In genomic region chr11:78324000-78324785, GRCm38 (mm10) we compare ENCODE assay signal across 13 mouse cellular contexts. TPM values are rescaled to one million over a fixed set of nuclear protein-coding genes. Genes with fewer than 3 reads are reported as not detected.
DNase-seq lines count a peak whose midpoint lies in the region; ATAC-seq lines count a peak whose summit lies in the region.
"Had no signal": no experiment of that assay in that cellular context is flagged by ENCODE, and none has a peak within 500 bp of the region (broad histone marks: within the 10 kb centered on the region; RNA-seq: fewer than 3 reads in every experiment).

No protein-coding gene starts in this region.

- H3K9me3 ChIP-seq in hindbrain, embryonic 13.5 days, result no peaks in the 10 kb centered on the region
- H3K9me3 ChIP-seq in hindbrain, embryonic 10.5 days, result no peaks in the 10 kb centered on the region
- no peaks in the 10 kb centered on the region for H3K9me3 ChIP-seq in midbrain, embryonic 16.5 days (replicated peaks; ENCODE audit: control insufficient read depth, low read length, poor library complexity, severe bottlenecking)
- H3K9me3 ChIP-seq in midbrain, embryonic 10.5 days (replicated peaks), result no peaks in the 10 kb centered on the region
- no peaks in the 10 kb centered on the region for H3K9me3 ChIP-seq in neural tube, embryonic 14.5 days (ENCODE audit: control insufficient read depth, low read length)
- H3K9me3 ChIP-seq: heart, embryonic 10.5 days; limb, embryonic 15.5 days had no signal

- peak overlapping the region; percentile 20 for H3K4me3 ChIP-seq in hindbrain, embryonic 13.5 days
- no peak overlapping the region for H3K4me3 ChIP-seq in hindbrain, embryonic 10.5 days
- H3K4me3 ChIP-seq in midbrain, embryonic 16.5 days (ENCODE audit: low read depth, low read length), result no peak overlapping the region
- H3K4me3 ChIP-seq in midbrain, embryonic 10.5 days, result no peak overlapping the region
- peak overlapping the region; percentile 4; the same call in 1 of the 2 replicates for H3K4me3 ChIP-seq in neural tube, embryonic 14.5 days (ENCODE audit: low read depth, low read length)

- no peaks in the 10 kb centered on the region for H3K27me3 ChIP-seq in hindbrain, embryonic 13.5 days
- H3K27me3 ChIP-seq in hindbrain, embryonic 10.5 days (ENCODE audit: insufficient read depth, poor library complexity, severe bottlenecking), result no peaks in the 10 kb centered on the region
- no peaks in the 10 kb centered on the region for H3K27me3 ChIP-seq in midbrain, embryonic 16.5 days (ENCODE audit: control insufficient read depth, insufficient read depth, low read depth, low read length)
- H3K27me3 ChIP-seq in midbrain, embryonic 10.5 days (ENCODE audit: low read depth, poor library complexity, severe bottlenecking), result no peaks in the 10 kb centered on the region
- H3K27me3 ChIP-seq in neural tube, embryonic 14.5 days (ENCODE audit: control insufficient read depth, insufficient read depth, low read length), result no peaks in the 10 kb centered on the region
- H3K27me3 ChIP-seq: CH12.LX; limb, embryonic 15.5 days had no signal

- WGBS in hindbrain, embryonic 13.5 days, result 74% methylated on average over 15 of the region's 15 CpGs
- WGBS in hindbrain, embryonic 10.5 days, result 88% methylated on average over 15 of the region's 15 CpGs
- 85% methylated on average over 15 of the region's 15 CpGs for WGBS in midbrain, embryonic 16.5 days
- 89% methylated on average over 15 of the region's 15 CpGs for WGBS in midbrain, embryonic 10.5 days
- 71% methylated on average over 15 of the region's 15 CpGs for WGBS in neural tube, embryonic 14.5 days

- H3K36me3 ChIP-seq in hindbrain, embryonic 13.5 days, result 0 out of 2 replicates have a peak, but pooled peaks cover 3% of the 10 kb centered on the region
- peaks cover 66% of the 10 kb centered on the region for H3K36me3 ChIP-seq in hindbrain, embryonic 10.5 days
- H3K36me3 ChIP-seq in midbrain, embryonic 16.5 days (ENCODE audit: control insufficient read depth, insufficient read depth, low read length), result no peaks in the 10 kb centered on the region
- H3K36me3 ChIP-seq in midbrain, embryonic 10.5 days, result peaks cover 65% of the 10 kb centered on the region
- H3K36me3 ChIP-seq in neural tube, embryonic 14.5 days (ENCODE audit: control insufficient read depth, insufficient read depth, low read length), result no peaks in the 10 kb centered on the region

- H3K27ac ChIP-seq in hindbrain, embryonic 13.5 days, result peak overlapping the region; percentile 73
- H3K27ac ChIP-seq in hindbrain, embryonic 10.5 days, result no peak overlapping the region
- H3K27ac ChIP-seq in midbrain, embryonic 16.5 days (ENCODE audit: low read length), result peak overlapping the region; percentile 77; the same call in 1 of the 2 replicates
- H3K27ac ChIP-seq in midbrain, embryonic 10.5 days (replicated peaks), result no peak overlapping the region
- H3K27ac ChIP-seq in neural tube, embryonic 14.5 days (ENCODE audit: low read depth, low read length), result 0 out of 2 replicates have a peak overlapping the region, but pooled peaks have one; percentile 22

- peak overlapping the region; percentile 41 for H3K4me2 ChIP-seq in hindbrain, embryonic 13.5 days
- H3K4me2 ChIP-seq in midbrain, embryonic 16.5 days (ENCODE audit: low read length), result peak overlapping the region; percentile 22
- H3K4me2 ChIP-seq in neural tube, embryonic 14.5 days (ENCODE audit: low read depth, low read length), result peak overlapping the region; percentile 35; the same call in 1 of the 2 replicates

- no peak overlapping the region for H3K9ac ChIP-seq in hindbrain, embryonic 13.5 days
- 0 out of 2 replicates have a peak overlapping the region, but pooled peaks have one; percentile 28 for H3K9ac ChIP-seq in midbrain, embryonic 16.5 days (ENCODE audit: low read depth, low read length)
- no peak overlapping the region; the same call in 1 of the 2 replicates for H3K9ac ChIP-seq in neural tube, embryonic 14.5 days (replicated peaks; ENCODE audit: low read depth, low read length)
- H3K9ac ChIP-seq: limb, embryonic 15.5 days had no signal

- DNase-seq in hindbrain, embryonic 10.5 days (ENCODE audit: low spot score), result no peak
- no peak for DNase-seq in midbrain, embryonic 10.5 days (ENCODE audit: low spot score)
- DNase-seq in cerebellum, postnatal 10 days, result peak; percentile 90 to 91
- no peak for DNase-seq in embryo, embryonic 11 days
- no peak for DNase-seq in kidney, adult 9 months
- DNase-seq: lung, postnatal 14 days; thymus, adult 2 months had no signal

- peaks cover 28% of the 10 kb centered on the region for H3K4me1 ChIP-seq in hindbrain, embryonic 13.5 days (replicated peaks)
- peaks cover 28% of the 10 kb centered on the region for H3K4me1 ChIP-seq in hindbrain, embryonic 10.5 days (replicated peaks)
- peaks cover 12% of the 10 kb centered on the region for H3K4me1 ChIP-seq in midbrain, embryonic 16.5 days (ENCODE audit: control insufficient read depth, insufficient read depth, low read length)
- peaks cover 20% of the 10 kb centered on the region for H3K4me1 ChIP-seq in midbrain, embryonic 10.5 days
- peaks cover 13% of the 10 kb centered on the region for H3K4me1 ChIP-seq in neural tube, embryonic 14.5 days (ENCODE audit: control insufficient read depth, insufficient read depth, low read length)

- no peak for ATAC-seq in hindbrain, embryonic 13.5 days (ENCODE audit: low FRiP score)
- no peak for ATAC-seq in midbrain, embryonic 16.5 days
- ATAC-seq in neural tube, embryonic 14.5 days (ENCODE audit: low read depth), result 0 out of 2 replicates have a peak, but pooled peaks have one; percentile 47

RNA-seq across cellular contexts. Expression of gene Aldoc, which starts 1.4 kb away (rescaled TPM):
- 144 and 175 TPM in 2 replicates for polyA plus RNA-seq in hindbrain, embryonic 13.5 days (2015; fragmentation: Nextera tagmentation; extraction: Ambion mirVana)
- 2.5 and 3.1 TPM in 2 replicates for polyA plus RNA-seq in hindbrain, embryonic 10.5 days (2016; fragmentation: Nextera tagmentation; extraction: Ambion mirVana)
- 87.2 and 154 TPM in 2 replicates for polyA plus RNA-seq in midbrain, embryonic 16.5 days (2015; fragmentation: Nextera tagmentation; extraction: Ambion mirVana)
- polyA plus RNA-seq in midbrain, embryonic 10.5 days (2016; fragmentation: Nextera tagmentation; extraction: Ambion mirVana), result 1.5 and 1.6 TPM in 2 replicates
- polyA plus RNA-seq in neural tube, embryonic 14.5 days (2014; fragmentation: Nextera tagmentation; extraction: Ambion mirVana), result 245 and 350 TPM in 2 replicates

RNA-seq across cellular contexts. Expression of gene Pigs, which starts 4.0 kb away (rescaled TPM):
- 75.0 and 78.2 TPM in 2 replicates for polyA plus RNA-seq in hindbrain, embryonic 13.5 days (2015; fragmentation: Nextera tagmentation; extraction: Ambion mirVana)
- 74.6 and 82.9 TPM in 2 replicates for polyA plus RNA-seq in hindbrain, embryonic 10.5 days (2016; fragmentation: Nextera tagmentation; extraction: Ambion mirVana)
- polyA plus RNA-seq in midbrain, embryonic 16.5 days (2015; fragmentation: Nextera tagmentation; extraction: Ambion mirVana), result 70.7 and 79.0 TPM in 2 replicates
- 74.0 and 78.5 TPM in 2 replicates for polyA plus RNA-seq in midbrain, embryonic 10.5 days (2016; fragmentation: Nextera tagmentation; extraction: Ambion mirVana)
- polyA plus RNA-seq in neural tube, embryonic 14.5 days (2014; fragmentation: Nextera tagmentation; extraction: Ambion mirVana), result 71.4 and 80.0 TPM in 2 replicates

RNA-seq across cellular contexts. Expression of gene Unc119, which starts 19.1 kb away (rescaled TPM):
- polyA plus RNA-seq in hindbrain, embryonic 13.5 days (2015; fragmentation: Nextera tagmentation; extraction: Ambion mirVana), result 75.1 and 76.7 TPM in 2 replicates
- polyA plus RNA-seq in hindbrain, embryonic 10.5 days (2016; fragmentation: Nextera tagmentation; extraction: Ambion mirVana), result 59.1 and 76.7 TPM in 2 replicates
- 77.2 and 81.8 TPM in 2 replicates for polyA plus RNA-seq in midbrain, embryonic 16.5 days (2015; fragmentation: Nextera tagmentation; extraction: Ambion mirVana)
- 57.7 and 61.7 TPM in 2 replicates for polyA plus RNA-seq in midbrain, embryonic 10.5 days (2016; fragmentation: Nextera tagmentation; extraction: Ambion mirVana)
- polyA plus RNA-seq in neural tube, embryonic 14.5 days (2014; fragmentation: Nextera tagmentation; extraction: Ambion mirVana), result 74.8 and 91.5 TPM in 2 replicates

RNA-seq across cellular contexts. Expression of gene Spag5, which starts 22.9 kb away (rescaled TPM):
- polyA plus RNA-seq in hindbrain, embryonic 13.5 days (2015; fragmentation: Nextera tagmentation; extraction: Ambion mirVana), result 9.9 and 10.2 TPM in 2 replicates
- 53.2 and 62.7 TPM in 2 replicates for polyA plus RNA-seq in hindbrain, embryonic 10.5 days (2016; fragmentation: Nextera tagmentation; extraction: Ambion mirVana)
- polyA plus RNA-seq in midbrain, embryonic 16.5 days (2015; fragmentation: Nextera tagmentation; extraction: Ambion mirVana), result 4.2 and 6.5 TPM in 2 replicates
- 63.4 and 64.2 TPM in 2 replicates for polyA plus RNA-seq in midbrain, embryonic 10.5 days (2016; fragmentation: Nextera tagmentation; extraction: Ambion mirVana)
- 3.4 and 3.5 TPM in 2 replicates for polyA plus RNA-seq in neural tube, embryonic 14.5 days (2014; fragmentation: Nextera tagmentation; extraction: Ambion mirVana)

RNA-seq across cellular contexts. Expression of gene BC030499, which starts 33.6 kb away (rescaled TPM):
- 0.19 and 0.49 TPM in 2 replicates for polyA plus RNA-seq in hindbrain, embryonic 13.5 days (2015; fragmentation: Nextera tagmentation; extraction: Ambion mirVana)
- 0.52 and 0.93 TPM in 2 replicates for polyA plus RNA-seq in hindbrain, embryonic 10.5 days (2016; fragmentation: Nextera tagmentation; extraction: Ambion mirVana)
- 0.15 and 0.25 TPM in 2 replicates for polyA plus RNA-seq in midbrain, embryonic 16.5 days (2015; fragmentation: Nextera tagmentation; extraction: Ambion mirVana)
- 0.34 and 0.43 TPM in 2 replicates for polyA plus RNA-seq in midbrain, embryonic 10.5 days (2016; fragmentation: Nextera tagmentation; extraction: Ambion mirVana)
- polyA plus RNA-seq in neural tube, embryonic 14.5 days (2014; fragmentation: Nextera tagmentation; extraction: Ambion mirVana), result 0.08 and 0.30 TPM in 2 replicates

Comparison
In these comparisons a context has a peak if more than half of its experiments do, and no peak if none do; other contexts are left out.
1. H3K27ac ChIP-seq: peak in hindbrain, embryonic 13.5 days (single experiment), midbrain, embryonic 16.5 days (single experiment) and neural tube, embryonic 14.5 days (single experiment); none in hindbrain, embryonic 10.5 days (single experiment) and midbrain, embryonic 10.5 days (single experiment).
2. H3K4me3 ChIP-seq: peak in hindbrain, embryonic 13.5 days (single experiment) and neural tube, embryonic 14.5 days (single experiment); none in hindbrain, embryonic 10.5 days (single experiment), midbrain, embryonic 16.5 days (single experiment) and midbrain, embryonic 10.5 days (single experiment).
3. RNA of gene Aldoc, which starts 1.4 kb away (polyA plus RNA-seq): 245 to 350 TPM in neural tube, embryonic 14.5 days, 144 to 175 TPM in hindbrain, embryonic 13.5 days and 87.2 to 154 TPM in midbrain, embryonic 16.5 days; 2.5 to 3.1 TPM in hindbrain, embryonic 10.5 days and 1.5 to 1.6 TPM in midbrain, embryonic 10.5 days; every median in the first group is over 10 times any median in the second.
4. DNase-seq: peak in cerebellum, postnatal 10 days (2 of 2); none in hindbrain, embryonic 10.5 days (single experiment), midbrain, embryonic 10.5 days (single experiment), embryo, embryonic 11 days (single experiment) and kidney, adult 9 months (single experiment).
5. Peak in every context shown above with its lines, with median percentiles within 50 percentile points of each other: H3K4me2 ChIP-seq.